Mouse (Mus musculus): ENCODE measurements around the gene B230217C12Rik. TPM values are rescaled to one million over a fixed set of nuclear protein-coding genes. Genes with fewer than 3 reads are reported as not detected.

Gene B230217C12Rik
- polyA plus RNA-seq, 2 experiments, result 5.3 to 13.3 TPM

- Histone ChIP-seq H3K4me1 (ENCODE audit: control insufficient read depth, insufficient read depth, low read length) (no peaks in the 10 kb centered on the region), H3K4me3 (replicated peaks; ENCODE audit: low read length) (no peak overlapping the region), H3K4me2 (replicated peaks; ENCODE audit: low read depth, low read length, severe bottlenecking) (no peak overlapping the region), H3K27ac (replicated peaks; ENCODE audit: low read depth, low read length) (no peak overlapping the region), H3K36me3 (ENCODE audit: control insufficient read depth, insufficient read depth, low read length) (no peaks in the 10 kb centered on the region), H3K27me3 (ENCODE audit: control insufficient read depth, insufficient read depth, low read length) (no peaks in the 10 kb centered on the region), H3K9me3 (ENCODE audit: control insufficient read depth, low read length) (no peaks in the 10 kb centered on the region), H3K9ac (ENCODE audit: low read depth, low read length, severe bottlenecking) (no peak overlapping the region)
- DNase-seq (ENCODE audit: low spot score) (no peak), ATAC-seq (ENCODE audit: low FRiP score, low read depth) (no peak)
- 58% methylated on average over 6 of the region's 6 CpGs for WGBS
- TF ChIP-seq POLR2A (IDR thresholded peaks at IDR 0.05; ENCODE audit: borderline replicate concordance, extremely low read depth, insufficient read depth, insufficient read length), result no peak
Measured at GRCm38 (mm10) chr11:97850367-97850766, 9.8 kb downstream of the B230217C12Rik start.

DNA sequence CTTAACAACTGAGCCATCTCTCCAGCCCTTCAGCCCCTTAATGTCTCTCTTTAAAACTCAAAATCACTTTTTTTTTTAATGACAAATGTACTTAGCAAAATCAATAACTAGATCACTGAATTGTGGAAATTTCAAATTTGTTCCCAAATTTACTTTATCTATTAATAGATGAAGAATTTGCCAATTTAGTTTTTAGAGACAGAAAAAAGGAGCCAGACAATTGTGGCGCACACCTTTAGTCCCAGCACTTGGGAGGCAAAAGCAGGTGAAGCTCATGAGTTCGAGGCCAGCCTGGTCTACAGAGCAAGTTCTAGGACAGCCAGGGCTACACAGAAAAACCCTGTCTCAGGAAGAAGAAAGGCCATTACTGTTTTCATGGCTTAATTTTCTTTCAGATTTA, 11.0 kb downstream of the B230217C12Rik start:
- Histone ChIP-seq H3K27me3 (ENCODE audit: control insufficient read depth, insufficient read depth, low read length) (no peaks in the 10 kb centered on the region), H3K4me2 (replicated peaks; ENCODE audit: low read depth, low read length, severe bottlenecking) (no peak overlapping the region), H3K36me3 (ENCODE audit: control insufficient read depth, insufficient read depth, low read length) (no peaks in the 10 kb centered on the region), H3K9me3 (ENCODE audit: control insufficient read depth, low read length) (no peaks in the 10 kb centered on the region), H3K9ac (ENCODE audit: low read depth, low read length, severe bottlenecking) (no peak overlapping the region), H3K4me1 (ENCODE audit: control insufficient read depth, insufficient read depth, low read length) (no peaks in the 10 kb centered on the region), H3K27ac (replicated peaks; ENCODE audit: low read depth, low read length) (no peak overlapping the region), H3K4me3 (replicated peaks; ENCODE audit: low read length) (no peak overlapping the region)
- TF ChIP-seq POLR2A (IDR thresholded peaks at IDR 0.05; ENCODE audit: borderline replicate concordance, extremely low read depth, insufficient read depth, insufficient read length), result no peak
- no peak for ATAC-seq (ENCODE audit: low FRiP score, low read depth)
- WGBS, result 83% methylated on average over 2 of the region's 2 CpGs
- DNase-seq (ENCODE audit: low spot score), result no peak

- H3K36me3 ChIP-seq (ENCODE audit: control insufficient read depth, insufficient read depth, low read length), result no peaks in the 10 kb centered on the region
- no peak overlapping the region for H3K4me2 ChIP-seq (replicated peaks; ENCODE audit: low read depth, low read length, severe bottlenecking)
- DNase-seq (ENCODE audit: low spot score) (no peak), ATAC-seq (ENCODE audit: low FRiP score, low read depth) (no peak)
- no peaks in the 10 kb centered on the region for H3K9me3 ChIP-seq (ENCODE audit: control insufficient read depth, low read length)
- H3K27ac ChIP-seq (replicated peaks; ENCODE audit: low read depth, low read length), result no peak overlapping the region
- H3K4me3 ChIP-seq (replicated peaks; ENCODE audit: low read length), result no peak overlapping the region
- no peak for TF ChIP-seq POLR2A (IDR thresholded peaks at IDR 0.05; ENCODE audit: borderline replicate concordance, extremely low read depth, insufficient read depth, insufficient read length)
- no peak overlapping the region for H3K9ac ChIP-seq (ENCODE audit: low read depth, low read length, severe bottlenecking)
- no peaks in the 10 kb centered on the region for H3K27me3 ChIP-seq (ENCODE audit: control insufficient read depth, insufficient read depth, low read length)
- no peaks in the 10 kb centered on the region for H3K4me1 ChIP-seq (ENCODE audit: control insufficient read depth, insufficient read depth, low read length)
- 89% methylated on average over 2 of the region's 2 CpGs for WGBS
Measured at GRCm38 (mm10) chr11:97855473-97855872, 14.9 kb downstream of the B230217C12Rik start.

- WGBS, result 54% methylated on average over 2 of the region's 2 CpGs
- Histone ChIP-seq H3K9me3 (ENCODE audit: control insufficient read depth, low read length) (no peaks in the 10 kb centered on the region), H3K27ac (replicated peaks; ENCODE audit: low read depth, low read length) (no peak overlapping the region), H3K4me3 (replicated peaks; ENCODE audit: low read length) (no peak overlapping the region), H3K36me3 (ENCODE audit: control insufficient read depth, insufficient read depth, low read length) (no peaks in the 10 kb centered on the region), H3K4me2 (replicated peaks; ENCODE audit: low read depth, low read length, severe bottlenecking) (no peak overlapping the region), H3K9ac (ENCODE audit: low read depth, low read length, severe bottlenecking) (no peak overlapping the region), H3K27me3 (ENCODE audit: control insufficient read depth, insufficient read depth, low read length) (no peaks in the 10 kb centered on the region), H3K4me1 (ENCODE audit: control insufficient read depth, insufficient read depth, low read length) (no peaks in the 10 kb centered on the region)
- DNase-seq (ENCODE audit: low spot score), result no peak
- no peak for ATAC-seq (ENCODE audit: low FRiP score, low read depth)
- TF ChIP-seq POLR2A (IDR thresholded peaks at IDR 0.05; ENCODE audit: borderline replicate concordance, extremely low read depth, insufficient read depth, insufficient read length), result no peak
Measured at GRCm38 (mm10) chr11:97862148-97862547, 21.6 kb downstream of the B230217C12Rik start.

DNA sequence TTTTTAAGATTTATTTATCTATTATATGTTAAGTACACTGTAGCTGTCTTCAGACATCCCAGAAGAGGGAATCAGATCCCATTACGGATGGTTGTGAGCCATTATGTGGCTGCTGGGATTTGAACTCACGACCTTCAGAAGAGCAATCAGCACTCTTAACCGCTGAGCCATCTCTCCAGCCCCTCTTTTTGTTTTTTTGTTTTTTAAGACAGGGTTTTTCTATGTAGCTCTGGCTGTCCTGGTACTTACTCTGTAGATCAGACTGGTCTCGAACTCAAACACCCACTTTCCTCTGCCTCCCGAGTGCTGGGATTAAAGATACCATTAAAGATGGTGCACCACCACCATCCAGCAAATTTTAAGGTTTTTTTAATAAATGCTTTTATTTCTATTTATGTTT, 24.8 kb downstream of the B230217C12Rik start:
- Histone ChIP-seq H3K27me3 (ENCODE audit: control insufficient read depth, insufficient read depth, low read length) (no peaks in the 10 kb centered on the region), H3K4me3 (replicated peaks; ENCODE audit: low read length) (no peak overlapping the region), H3K4me1 (ENCODE audit: control insufficient read depth, insufficient read depth, low read length) (no peaks in the 10 kb centered on the region), H3K36me3 (ENCODE audit: control insufficient read depth, insufficient read depth, low read length) (no peaks in the 10 kb centered on the region), H3K4me2 (replicated peaks; ENCODE audit: low read depth, low read length, severe bottlenecking) (no peak overlapping the region), H3K9me3 (ENCODE audit: control insufficient read depth, low read length) (no peaks in the 10 kb centered on the region), H3K9ac (ENCODE audit: low read depth, low read length, severe bottlenecking) (no peak overlapping the region), H3K27ac (replicated peaks; ENCODE audit: low read depth, low read length) (no peak overlapping the region)
- WGBS, result 87% methylated on average over 5 of the region's 5 CpGs
- ATAC-seq (ENCODE audit: low FRiP score, low read depth) (no peak), DNase-seq (ENCODE audit: low spot score) (no peak)
- TF ChIP-seq POLR2A (IDR thresholded peaks at IDR 0.05; ENCODE audit: borderline replicate concordance, extremely low read depth, insufficient read depth, insufficient read length), result no peak

Measured in limb, embryonic 14.5 days (tissue).